Mouse (Mus musculus): ENCODE results near the gene Pitpnm3.

Gene Pitpnm3

DNA sequence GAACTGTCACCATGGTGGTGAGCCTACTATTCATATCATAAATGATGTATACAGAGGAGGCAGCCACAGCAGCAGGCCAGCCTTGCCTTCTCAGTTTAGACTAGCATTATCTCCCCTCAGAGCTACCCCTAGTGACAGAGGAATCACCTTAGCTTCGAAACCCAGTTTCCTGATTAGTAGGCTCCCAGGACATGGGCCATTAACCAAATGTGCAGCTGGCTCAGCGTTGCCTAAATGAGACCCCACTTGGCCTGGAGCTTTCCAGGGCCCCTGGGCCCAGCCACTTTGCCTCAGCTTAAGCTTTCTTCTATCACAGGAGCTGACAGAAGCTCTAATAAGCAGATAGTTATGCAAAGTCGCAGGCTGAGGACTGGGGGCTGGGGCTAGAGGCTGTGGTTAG, 39.6 kb downstream of the Pitpnm3 start:
- no peak for DNase-seq (ENCODE audit: low spot score in 2 of 2)

DNA sequence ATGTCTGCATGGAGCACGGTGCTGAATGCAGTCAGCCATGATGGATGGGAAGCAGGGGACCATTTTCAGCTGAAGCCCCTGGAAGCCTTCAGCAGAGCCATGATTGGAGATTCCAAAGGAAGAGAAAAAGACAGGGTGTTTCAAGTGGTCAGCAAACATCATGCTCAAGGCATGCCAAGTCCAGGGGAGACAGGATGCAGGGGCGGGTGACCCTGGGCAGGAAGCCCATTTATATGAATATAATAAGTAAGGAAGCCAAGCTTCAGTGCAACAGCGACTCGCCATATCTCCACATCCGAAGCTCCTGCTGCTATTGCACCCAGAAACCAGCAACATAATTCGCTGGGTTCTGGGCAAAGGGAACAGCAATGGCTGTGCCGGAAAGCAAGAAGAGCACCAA, 41.1 kb downstream of the Pitpnm3 start:
- no peak for DNase-seq (ENCODE audit: low spot score in 2 of 2)

DNA sequence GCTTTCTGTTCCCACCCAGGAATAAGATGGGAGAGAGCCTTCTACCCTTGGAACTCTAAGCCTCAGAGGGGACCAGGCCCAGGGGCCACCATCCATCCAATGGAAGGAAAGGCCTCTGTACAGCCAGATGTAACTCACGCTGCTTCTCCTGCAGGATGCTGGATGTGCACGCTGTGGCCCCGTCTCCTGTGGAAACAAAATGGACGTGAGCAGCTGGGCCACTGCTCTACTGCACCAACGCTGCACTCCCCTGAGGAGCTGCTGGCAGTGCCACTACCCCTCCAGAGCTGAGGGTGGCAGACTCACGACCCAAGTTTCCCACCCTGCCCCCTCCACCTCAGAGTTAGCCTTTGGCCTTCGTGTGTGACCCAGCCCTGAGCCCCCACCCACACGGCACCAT, 43.2 kb downstream of the Pitpnm3 start:
- no peak for DNase-seq (ENCODE audit: low spot score in 2 of 2)

DNA sequence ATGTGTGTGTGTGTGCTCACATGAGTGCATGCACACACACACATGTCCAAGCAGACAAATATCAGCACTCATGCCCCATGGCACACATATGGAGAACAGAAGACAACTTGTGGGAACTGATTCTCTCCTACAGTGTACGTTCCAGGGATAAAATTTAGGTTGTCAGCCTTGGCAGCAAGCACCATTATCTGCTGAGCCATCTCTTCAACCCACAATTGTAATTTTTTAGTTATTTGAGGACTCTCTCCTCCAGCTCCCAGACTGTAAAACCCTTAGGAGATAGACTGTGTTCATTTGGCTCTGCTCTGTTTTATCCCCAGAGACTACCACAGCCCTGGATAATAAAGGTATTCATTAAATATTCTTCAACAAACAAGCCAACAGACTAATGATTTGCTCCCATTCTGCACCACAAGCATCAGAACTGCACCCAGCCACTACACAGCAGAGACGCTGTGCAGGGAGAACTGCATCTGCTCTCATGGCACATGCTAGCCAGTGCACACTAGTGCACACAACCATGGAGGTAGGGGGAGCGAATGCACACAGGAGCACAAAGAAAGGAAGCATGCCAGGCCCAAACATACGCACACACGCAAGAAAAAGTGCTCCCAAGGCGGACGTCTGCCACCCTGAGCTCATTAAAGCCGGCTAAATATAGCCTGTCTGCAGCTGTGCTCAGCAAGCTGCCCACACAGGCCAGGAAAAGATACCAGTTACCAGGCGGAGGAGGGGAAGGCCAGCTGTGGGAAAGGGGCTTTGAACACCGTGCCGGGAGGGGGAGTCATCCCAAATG, 49.1 kb downstream of the Pitpnm3 start:
- peak; percentile 77 to 79 for DNase-seq (ENCODE audit: low spot score in 2 of 2)

DNA sequence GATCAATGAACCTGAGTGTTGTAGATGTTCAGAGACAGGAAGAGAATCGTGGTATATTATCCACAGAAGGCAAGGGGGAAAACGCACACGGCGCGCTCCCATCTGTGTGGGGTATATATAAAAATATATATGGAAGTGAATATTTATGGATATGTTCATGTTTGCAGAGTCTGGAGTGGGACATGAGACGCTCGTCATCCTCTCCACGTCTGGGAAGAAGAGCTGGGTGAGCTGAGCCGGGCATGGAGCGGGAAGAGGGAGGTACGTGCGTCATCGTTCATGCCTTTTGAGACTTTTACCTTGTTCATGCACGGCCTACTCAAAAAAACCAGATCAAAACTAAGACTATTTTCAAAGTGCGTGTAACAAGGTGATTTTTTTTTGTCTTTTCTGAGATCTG, 51.2 kb downstream of the Pitpnm3 start:
- DNase-seq (ENCODE audit: low spot score in 2 of 2): peak in 1 of 2 experiments; percentile 58

DNA sequence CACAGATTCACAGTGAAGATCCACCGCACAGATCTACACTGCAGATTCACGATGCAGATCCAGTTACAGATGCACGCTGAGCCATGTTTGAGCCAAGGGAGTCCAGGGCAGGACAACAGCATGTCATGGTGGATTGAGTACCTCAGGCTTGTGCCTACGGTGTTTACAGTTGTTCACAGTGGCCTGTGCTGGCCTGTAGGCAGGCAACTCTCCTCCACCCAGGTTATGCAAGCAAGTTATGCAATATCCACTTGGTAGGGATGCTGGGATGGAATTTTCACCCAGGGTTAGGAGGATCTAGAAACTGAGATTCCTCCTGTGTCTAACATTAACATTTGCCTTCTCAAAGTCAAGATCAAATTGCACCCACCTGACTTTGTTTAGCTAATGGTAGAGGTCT, 53.0 kb downstream of the Pitpnm3 start:
- DNase-seq (ENCODE audit: low spot score in 2 of 2): no peak

DNA sequence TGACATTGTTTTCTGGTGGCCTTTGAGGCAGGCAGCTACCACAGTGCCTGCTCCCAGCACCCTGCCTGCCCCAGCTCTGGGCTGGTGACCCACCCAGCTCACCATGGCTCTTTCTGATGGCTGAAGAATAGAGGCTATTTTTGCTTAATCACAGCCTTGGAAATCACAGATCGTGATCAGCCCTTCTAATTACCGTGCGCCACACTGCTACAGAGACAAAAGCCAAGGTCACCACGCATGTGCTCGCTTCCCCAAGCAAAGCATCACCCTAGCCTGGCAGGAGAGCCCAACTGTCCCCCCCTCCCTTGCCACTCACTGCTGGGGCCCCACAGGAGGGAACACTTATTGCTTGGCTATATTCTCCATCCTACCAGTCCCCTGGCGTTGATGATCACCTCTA, 55.1 kb downstream of the Pitpnm3 start:
- no peak for DNase-seq (ENCODE audit: low spot score in 2 of 2)

DNA sequence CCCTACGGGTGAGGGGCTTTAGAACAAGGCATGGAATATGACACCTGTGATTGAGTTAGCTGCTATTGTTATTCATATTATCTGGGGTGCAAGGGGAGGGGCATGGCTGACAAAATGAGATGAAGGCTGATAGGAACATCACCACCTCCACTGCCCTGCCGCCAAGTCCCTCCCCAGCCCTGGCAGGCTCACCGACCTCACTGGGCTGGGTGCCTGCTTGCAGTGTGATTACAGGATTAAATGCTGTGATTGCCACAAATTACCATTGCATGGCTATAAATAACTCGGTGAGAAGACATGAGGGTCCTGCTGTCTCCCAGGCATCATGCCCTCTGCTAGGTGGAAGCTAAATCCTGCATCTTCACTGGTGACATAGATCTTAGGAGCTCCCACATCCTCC, 56.9 kb downstream of the Pitpnm3 start:
- no peak for DNase-seq (ENCODE audit: low spot score in 2 of 2)

DNA sequence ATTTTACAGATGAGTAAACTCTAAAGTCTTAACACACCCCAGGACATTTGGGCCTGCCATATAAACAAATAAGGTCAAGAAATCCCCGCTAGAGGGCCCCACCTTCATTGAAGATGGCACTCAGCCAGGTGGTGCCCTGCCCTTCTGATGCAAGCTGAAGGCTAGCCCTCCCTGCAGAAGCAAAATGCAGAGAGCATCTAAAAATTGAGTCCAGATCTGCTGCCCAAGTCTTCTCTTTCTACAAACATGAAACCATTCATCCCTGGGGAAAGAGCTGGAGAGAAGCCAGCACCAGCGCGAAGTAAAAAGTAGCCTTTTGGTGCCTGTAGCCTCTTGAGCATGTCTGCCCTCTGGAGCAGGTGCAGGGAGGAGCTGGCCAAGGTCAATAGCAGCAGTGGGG, 57.5 kb downstream of the Pitpnm3 start:
- DNase-seq (ENCODE audit: low spot score in 2 of 2): no peak

DNA sequence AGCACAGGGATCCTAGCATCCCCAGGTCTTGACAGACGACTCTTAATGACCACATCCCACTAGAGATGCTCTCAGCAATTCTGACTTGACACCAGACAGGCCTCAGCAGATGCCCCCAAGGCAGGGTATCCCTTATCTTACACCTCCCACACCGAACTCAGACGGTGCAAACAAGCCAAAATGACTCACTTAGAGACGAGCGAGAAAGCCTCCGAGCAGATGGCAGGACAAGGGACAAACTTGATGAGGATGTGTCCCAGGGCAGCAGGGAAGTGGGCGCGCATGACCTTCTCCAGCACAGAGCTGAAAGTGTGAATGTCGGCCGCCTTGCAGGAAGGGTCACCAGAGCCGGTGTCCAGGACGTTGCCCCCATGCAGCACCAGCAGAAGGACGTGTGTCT, 61.3 kb downstream of the Pitpnm3 start:
- DNase-seq (ENCODE audit: low spot score in 2 of 2): peak in 1 of 2 experiments; percentile 42

DNA sequence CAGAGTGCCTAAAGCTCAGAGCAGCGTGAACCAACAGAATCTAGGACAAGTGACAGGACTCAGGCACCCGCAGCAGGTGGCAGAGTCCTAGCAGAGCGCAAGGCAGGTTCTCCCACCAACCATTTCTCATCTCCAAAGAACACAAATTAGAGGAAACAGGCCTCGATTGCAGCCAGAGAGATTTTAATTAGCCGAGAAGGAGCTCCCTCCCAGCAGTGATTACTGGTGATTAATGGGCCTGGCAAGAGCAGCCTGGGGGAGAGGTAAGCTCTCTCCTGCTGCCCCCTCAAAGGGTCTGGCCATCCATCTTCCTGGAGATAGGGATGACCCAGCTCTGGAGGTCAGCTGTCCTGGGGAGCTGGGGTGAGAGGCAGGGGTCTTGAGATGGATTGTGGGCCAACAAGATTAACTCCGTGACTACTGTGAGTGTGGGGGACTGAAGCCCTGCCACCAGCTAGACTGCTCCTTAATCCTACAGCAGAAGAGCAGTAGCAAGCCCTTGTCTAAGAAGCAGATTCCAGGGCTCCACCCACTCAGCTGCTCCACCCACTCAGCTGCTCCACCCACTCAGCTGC, 63.2 kb downstream of the Pitpnm3 start:
- DNase-seq (ENCODE audit: low spot score in 2 of 2): no peak

DNA sequence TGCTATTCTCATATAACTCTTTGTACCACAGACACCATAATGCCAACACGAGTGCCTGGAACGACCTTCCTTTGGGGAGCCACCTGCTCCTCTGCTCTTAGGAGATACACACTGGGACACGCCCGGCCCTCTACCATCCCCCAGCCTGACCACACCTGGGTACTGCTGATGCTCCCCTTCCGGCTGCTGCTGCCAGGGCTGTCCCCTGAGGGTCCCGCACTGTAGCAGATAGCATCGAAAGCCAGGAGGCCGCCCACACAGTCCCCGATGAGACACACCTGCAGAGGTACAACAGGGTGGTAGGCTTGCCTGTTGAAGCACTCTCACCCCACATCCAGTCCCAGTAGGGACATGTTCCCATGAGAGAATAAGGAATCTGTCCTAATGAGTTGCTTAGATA, 64.8 kb downstream of the Pitpnm3 start:
- DNase-seq (ENCODE audit: low spot score in 2 of 2): no peak

DNA sequence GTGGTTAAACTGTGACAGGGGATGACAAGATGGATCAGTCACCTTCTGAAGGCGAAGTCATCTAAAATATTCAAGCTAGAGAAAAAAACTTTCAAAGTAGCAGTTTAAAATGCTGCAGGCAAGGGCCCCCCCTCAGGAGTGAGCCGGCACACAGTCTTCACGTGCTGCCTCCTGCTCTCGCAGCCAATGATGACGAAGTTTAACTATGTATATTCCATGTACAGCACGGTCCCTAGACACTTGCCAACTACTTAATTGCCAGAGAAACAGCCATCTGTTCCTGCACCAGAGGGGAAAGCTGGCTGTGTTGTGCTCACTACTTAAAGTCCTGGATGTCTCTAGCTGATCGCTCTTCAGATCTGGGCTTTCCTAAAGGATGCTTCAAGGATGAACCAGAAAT, 67.6 kb downstream of the Pitpnm3 start:
- DNase-seq (ENCODE audit: low spot score in 2 of 2): no peak

DNA sequence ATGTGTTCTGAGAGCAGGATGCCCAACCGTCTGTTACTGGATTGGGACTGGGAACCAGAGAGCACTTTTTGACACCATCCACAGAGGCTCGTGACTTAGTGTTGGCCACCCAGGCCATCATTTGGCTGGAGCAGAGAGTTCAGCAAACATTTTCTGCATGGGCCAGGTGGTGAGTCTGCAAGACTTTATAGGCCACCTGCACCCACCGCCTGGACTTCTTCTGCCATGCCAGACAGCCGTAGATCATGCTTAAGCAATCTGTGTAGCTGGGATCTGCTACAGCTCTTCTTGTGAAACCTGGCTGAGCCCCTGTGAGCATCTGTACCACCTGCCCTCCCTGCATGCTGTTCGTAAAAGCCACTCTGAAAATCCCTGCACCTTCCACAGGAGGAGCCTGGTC, 68.3 kb downstream of the Pitpnm3 start:
- no peak for DNase-seq (ENCODE audit: low spot score in 2 of 2)

DNA sequence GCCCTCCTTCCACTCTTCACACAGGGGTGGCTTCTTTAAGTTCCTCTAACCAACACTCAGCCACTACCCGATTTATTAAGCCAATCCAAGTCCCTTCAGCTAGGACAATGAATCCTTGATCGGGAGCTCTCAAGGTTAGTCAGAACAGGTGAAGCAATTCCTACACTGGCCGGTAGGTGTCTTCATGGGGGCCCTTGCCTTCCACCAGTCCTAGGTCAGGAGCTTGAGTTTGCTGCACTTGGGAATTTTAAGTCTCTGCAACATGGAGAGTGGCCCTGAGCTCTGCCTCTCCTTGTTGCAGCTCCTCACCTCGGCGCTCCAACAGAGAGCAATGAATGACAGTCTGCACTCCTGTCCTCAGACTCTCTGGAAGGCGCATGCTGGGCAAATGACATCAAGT, 69.2 kb downstream of the Pitpnm3 start:
- no peak for DNase-seq (ENCODE audit: low spot score in 2 of 2)

DNA sequence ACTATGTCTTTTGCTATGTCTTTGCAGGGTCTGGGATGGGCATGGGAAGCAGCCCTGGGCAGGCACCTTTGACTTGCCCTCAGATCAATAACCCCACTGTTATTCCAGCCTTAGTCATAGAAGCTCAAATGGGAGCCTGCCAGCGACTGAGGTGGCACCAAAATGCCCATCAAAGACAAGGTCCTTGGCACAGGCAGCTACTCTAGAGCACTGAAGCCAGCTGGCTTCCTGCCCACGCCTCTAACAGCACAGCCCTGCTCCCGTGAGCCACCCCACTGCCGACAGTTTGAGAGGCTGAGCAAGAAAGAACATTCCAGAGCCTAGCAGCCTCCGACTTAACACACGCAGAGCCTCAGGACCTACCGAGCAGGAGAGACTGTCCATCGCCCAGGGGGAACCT, 70.5 kb downstream of the Pitpnm3 start:
- DNase-seq (ENCODE audit: low spot score in 2 of 2): no peak

DNA sequence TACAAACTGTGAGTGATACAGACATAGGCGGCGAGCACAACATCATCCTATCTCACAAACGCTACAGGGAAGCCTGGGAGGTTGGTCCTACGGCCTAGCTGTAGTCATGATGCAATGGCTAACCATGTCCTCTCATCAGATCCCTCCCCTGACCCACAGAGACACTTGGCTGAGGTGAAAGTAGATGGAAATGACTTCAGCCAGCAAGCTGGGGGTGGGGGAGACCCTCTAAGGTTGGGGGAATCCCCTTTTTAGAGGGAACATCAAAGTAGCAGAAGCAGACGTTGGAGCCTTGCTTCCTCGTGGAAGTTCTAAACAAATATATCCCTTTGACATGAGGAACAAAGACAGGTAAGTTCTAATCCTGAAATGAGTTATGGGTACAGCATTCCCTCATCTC, 71.2 kb downstream of the Pitpnm3 start:
- DNase-seq (ENCODE audit: low spot score in 2 of 2): no peak

DNA sequence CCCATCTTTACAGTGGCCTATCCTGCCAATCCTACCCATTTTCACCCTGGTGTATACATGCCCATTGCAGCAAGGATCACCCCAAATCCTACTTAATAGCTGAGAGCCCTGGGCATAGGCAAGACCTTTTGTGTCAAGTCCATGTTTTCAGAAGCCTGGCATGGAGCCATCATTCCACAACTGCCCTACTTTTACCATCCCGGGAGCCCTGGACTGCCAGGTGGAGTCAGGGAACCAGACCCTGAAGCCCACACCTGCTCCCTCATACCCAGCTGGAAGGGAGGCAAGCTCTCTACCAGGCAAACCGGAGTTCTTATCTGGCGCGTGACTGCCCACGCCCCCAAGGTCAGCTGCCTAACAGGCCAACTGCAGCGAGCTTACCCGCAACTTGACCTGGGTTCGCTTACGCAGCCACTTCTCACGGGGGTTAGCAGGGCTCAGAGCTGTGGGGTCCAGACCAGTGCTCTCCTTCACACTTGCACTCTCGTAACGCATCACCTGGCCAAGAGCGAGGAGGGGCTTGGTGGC, 74.4 kb downstream of the Pitpnm3 start:
- no peak for DNase-seq (ENCODE audit: low spot score in 2 of 2)

DNA sequence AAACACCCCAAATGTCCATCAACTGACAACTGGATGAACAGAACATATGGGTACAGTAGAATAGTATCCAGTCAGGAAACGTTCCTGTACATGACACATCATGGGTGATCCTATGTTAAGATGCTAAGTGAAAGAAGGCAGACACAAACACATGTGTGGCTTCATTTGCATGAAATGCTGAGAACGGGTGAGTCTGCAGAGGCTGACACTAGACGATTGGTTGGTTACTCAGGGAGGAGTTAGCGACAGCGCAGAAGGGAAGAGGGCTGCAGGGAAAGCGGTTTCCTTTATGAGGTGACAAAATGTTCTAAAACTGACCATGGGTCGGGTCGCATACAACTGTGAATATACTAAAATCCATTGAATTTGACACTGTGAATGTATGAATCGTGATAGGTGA, 75.2 kb downstream of the Pitpnm3 start:
- no peak for DNase-seq (ENCODE audit: low spot score in 2 of 2)

DNA sequence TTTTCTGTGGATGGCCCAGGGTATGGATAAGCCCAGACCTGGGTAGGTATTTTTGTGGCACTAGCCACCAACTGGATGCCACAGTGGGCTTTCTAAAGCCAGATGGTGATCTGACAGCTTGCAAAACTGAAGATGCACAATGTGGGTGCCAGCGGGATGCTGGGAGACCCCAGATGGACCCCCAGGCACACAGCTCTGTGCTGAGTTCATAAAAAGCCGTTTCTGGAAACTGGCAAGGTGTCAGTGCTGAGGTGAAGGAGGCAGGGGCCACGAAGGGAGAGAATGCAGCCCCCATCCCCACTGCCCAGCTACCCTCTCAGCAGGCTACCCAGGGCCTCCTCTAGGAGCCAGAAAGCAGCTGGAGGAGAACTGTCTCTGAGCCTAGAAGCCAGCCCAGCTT, 78.4 kb downstream of the Pitpnm3 start:
- DNase-seq (ENCODE audit: low spot score in 2 of 2): no peak

DNA sequence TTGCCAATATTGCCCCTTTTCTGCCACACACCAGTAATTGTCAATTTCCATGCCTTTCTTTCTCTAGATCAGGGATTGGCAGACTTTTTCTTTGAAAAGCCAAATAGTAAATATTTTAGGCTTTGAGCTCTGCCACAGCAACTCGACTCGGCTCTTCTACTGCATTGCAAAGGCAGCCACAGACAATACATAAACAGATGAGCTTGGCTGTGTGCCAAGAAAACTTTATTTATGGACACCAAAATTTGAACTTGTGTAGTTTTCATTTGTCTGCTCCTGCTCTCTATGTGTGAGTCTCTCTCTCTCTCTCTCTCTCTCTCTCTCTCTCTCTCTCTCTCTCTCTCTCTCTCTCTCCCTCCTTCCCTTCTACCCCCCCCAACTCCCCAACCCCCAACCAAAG, 80.4 kb downstream of the Pitpnm3 start:
- DNase-seq (ENCODE audit: low spot score in 2 of 2): no peak

DNA sequence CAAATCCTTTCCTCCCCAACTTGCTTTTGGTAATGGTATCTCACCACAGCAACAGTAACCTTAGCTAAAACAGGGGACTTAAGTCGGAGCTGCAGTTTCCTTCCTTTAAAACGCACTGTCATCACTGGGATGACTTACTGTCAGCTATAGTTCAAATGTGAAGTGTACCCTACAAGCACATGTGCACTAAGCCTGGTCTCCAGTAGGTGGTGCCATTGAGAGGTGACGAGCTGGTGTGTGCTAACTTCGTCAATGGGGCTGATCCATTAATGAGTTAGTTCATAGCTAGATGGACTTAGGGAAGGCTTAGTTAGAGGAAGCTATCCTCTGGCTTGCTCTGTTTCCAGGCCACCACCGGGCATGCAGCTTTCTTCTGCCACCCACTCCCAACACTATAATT, 82.9 kb downstream of the Pitpnm3 start:
- peak in 1 of 2 experiments; percentile 83 for DNase-seq (ENCODE audit: low spot score in 2 of 2)

DNA sequence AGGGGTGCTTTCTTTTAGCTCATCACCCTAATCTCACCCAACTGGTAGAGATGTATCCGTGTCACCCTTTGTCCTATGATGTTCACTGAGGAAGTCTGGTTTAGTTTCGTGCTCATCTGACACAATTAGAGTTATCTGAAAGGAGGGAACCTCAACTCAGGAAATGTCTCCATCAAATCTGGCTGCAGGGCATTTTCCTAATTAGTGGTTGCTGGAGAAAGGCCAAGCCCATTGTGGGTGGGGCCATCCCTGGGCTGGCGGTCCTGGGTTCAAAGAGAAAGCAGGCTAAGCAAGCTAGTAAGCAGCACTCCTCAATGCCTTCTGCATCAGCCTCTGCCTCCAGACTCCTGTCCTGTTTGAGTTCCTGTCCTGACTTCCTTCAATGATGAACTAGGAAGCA, 83.4 kb downstream of the Pitpnm3 start:
- no peak for DNase-seq (ENCODE audit: low spot score in 2 of 2)
